Mouse (Mus musculus) CD4-positive, CD25-positive, alpha-beta regulatory T cell, adult 2 months (primary cell): Measurements from ENCODE around the gene Vrk1.

Source experiments
- DNase-seq: peaks from one replicate; pipeline ENCODE4 v3.0.0-alpha.2; 2012; ENCODE audit warnings: low read depth, low spot score

Gene Vrk1

DNA sequence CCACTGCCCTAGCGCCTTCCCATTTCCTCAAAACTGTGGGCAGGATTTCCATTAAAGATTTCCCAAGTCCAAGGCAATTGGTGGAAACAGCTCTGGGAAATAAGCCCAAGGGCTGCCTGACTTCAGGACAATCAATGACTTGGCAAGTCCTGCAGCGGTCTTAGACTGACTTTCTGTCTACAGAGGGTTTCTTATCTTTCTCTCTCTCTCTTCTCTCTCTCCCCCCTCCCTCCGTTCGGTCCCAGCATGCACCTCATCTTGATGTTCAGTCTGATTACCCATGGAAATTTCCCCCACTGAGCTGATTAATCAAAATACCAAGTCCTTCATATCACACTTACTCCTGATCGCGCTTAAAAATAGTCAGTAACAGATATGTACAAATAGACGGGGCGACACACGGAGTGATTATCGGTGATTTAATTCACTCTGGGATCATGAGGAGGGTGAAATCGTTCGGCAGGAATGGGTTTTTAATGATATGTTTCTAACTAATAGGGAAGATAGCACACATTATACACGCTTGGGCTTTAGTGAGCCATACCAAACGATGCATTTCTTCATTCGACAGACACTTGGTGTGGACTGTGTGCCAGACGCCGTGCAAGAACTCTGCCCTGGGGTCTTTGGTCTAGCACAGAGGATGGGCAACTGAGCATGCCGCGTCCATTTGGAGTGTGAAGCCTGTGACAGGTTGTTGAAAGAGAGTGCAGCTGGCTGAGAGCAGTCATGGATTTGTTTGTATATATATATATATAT, 12.8 kb upstream of the Vrk1 start:
- DNase-seq = no peak

DNA sequence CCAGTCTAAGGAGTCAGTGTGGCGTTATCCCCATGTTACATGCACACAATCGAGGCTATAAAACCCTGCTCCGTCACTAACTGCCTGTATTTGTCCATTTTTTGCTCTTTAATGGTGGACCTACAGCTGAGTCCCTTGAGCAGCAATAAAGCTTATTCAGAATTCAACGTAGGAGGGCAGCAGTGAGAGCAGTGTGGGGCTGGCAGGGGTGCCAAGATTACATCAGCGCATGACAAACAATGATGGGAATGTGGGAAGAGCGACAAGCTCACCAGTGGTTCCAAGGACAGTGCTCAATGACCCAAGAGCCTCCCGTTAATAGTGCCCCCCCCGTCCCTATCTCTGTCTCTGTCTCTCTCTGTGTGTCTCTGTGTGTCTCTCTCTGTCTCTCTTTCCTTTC, 8.3 kb upstream of the Vrk1 start:
- DNase-seq = no peak

GRCm38 (mm10) chr12:106004719-106005118, 5.3 kb upstream of the Vrk1 start:
- DNase-seq = no peak

- no peak for DNase-seq
Observed at GRCm38 (mm10) chr12:106006218-106006617, 3.8 kb upstream of the Vrk1 start.

GRCm38 (mm10) chr12:106008348-106009050, 1.5 kb upstream of the Vrk1 start:
- no peak for DNase-seq

DNA sequence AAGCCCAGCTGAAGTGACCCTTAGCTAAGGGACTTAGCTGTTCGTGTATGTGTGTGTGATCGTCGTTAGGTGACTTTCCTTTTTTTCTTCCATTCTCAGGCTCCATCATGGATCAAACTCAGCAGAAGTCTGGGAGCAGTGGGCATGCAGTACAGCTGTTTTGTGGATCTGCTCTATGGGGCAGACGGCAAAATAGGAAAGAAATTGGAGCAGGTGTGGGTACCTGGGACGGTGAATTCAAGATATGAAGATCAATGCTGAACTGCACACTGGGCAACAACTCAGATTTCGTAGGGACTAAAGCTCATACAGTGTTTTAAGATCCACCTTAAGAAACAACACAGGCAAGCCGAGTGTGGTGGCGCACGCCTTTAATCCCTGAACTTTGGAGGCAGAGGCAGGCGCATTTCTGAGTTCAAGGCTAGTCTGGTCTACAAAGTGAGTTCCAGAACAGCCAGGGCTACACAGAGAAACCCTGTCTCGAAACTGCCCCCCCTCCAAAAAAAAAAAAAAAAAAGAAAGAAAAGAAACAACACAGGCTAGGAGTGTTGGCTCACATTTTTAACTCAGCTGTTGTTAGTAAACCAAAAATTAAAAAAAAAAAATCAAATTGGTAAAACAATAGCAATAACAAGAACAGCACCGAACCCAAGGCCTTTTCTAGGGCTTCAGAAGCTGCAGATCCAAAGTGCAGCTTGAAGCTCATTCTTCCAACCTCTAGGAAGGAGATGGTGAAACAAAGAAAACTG, 732 bp upstream of the Vrk1 start:
- DNase-seq = no peak

DNA sequence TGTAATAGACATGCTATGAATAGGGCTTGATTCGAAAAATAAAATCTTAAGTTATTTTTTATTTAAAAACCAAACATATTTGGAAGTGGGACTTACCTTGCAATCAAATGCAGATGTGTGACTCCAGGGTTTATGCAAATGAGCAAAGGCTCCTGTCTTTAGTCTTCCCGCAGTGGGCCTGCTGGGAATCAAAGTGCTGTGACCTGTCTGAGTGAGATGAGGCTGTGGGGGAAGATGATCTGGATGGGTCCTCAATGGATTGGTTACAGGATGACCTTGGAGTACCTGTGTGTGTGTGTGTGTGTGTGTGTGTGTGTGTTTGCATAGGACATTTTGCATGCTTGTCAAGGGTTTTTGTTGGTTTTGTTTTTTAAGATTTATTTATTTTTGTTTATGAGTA, 2.1 kb downstream of the Vrk1 start:
- no peak for DNase-seq

DNA sequence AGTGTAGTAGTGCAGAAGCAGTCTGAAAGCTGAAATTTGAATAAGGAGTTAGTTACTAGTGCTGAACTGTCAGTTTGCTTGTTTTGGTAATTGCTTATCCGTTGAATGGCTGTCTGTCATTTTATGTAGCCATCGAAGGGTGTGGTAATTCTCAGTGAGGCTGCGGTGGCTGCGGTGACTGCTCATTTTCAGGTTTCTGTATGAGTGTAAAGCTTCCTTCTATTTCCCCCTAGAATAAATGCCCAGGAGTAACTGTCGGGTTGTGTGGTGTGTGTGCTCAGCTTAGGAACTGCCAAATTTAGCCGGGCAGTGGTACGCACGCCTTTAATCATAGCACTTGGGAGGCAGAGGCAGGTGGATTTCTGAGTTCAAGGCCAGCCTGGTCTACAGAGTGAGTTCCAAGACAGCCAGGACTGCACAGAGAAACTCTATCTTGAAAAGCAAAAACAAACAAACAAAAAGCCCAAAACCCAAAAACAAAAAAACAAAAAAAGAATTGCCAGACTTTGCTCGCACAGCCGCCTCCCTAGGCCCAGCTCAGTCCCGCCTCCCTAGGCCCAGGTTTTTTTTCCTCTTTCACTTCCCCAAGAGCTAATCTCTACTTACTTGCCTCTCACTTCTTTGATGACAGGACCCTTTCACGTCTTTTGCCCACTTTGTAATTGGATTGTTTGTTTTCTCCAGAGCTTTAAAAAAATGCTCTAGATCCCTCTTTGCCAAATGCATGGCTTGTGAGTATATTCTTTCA, 6.4 kb downstream of the Vrk1 start:
- peak; percentile 73 for DNase-seq

DNA sequence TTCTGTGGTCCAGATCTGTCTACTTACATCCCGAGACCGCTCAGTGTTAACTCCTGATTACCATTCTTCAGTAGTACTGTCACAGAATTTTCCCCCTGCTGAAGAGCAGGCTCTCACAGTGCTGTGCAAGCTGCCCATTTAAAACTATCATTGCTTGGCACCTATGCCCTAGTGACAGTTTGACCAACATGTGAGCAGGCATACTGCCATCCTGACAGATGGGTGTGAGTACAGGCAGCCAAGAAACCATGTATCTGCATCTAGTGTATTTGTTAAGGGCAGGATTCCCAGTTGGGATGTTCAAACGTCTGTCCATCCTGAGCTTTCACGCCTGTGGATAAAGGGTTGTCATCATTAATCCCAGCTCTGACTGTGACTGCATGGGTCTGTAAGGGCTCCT, 10.0 kb downstream of the Vrk1 start:
- DNase-seq = no peak

DNA sequence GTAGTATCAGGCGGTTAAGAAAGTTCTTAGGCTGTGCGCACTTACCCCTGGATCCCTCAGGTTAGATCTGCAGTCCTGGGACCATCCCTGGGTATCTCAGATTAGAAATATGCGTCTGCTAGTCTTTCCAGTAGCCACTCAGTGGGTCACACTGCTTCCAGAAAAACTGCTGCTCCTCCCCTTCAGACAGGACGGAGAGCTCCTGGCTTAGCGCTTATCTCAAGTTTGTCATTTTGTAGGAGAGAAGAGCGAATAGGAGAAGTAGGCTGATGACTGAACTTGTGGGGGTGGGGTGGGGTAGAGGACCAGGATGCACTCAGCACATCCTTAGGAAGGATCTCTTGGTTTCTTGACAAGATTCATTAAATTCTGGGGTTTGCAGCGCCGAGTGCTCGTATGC, 13.6 kb downstream of the Vrk1 start:
- no peak for DNase-seq

- no peak for DNase-seq
Observed at GRCm38 (mm10) chr12:106025416-106025815, 15.4 kb downstream of the Vrk1 start.

GRCm38 (mm10) chr12:106026385-106027134, 16.5 kb downstream of the Vrk1 start:
- DNase-seq = peak; percentile 31

DNA sequence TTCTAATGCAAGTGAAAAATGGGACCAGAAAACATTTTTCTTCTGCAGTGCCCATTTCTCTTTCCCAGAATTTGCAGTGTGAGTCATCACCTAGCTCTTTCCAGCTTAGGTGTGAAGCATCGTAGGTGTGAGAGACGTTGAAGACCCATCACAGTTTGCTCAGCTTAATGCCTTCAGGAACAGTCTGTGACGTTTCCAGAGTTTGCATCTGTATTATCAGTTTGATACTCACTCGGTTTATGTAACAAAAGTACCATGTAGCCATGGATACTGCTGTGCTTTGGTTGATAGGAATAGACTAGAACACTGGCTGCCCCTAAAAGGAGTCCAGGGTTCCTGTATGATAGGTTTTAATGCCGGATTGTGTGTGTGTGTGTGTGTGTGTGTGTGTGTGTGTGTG, 17.3 kb downstream of the Vrk1 start:
- peak; percentile 25 for DNase-seq

GRCm38 (mm10) chr12:106029582-106029981, 19.6 kb downstream of the Vrk1 start:
- DNase-seq = peak; percentile 30

DNA sequence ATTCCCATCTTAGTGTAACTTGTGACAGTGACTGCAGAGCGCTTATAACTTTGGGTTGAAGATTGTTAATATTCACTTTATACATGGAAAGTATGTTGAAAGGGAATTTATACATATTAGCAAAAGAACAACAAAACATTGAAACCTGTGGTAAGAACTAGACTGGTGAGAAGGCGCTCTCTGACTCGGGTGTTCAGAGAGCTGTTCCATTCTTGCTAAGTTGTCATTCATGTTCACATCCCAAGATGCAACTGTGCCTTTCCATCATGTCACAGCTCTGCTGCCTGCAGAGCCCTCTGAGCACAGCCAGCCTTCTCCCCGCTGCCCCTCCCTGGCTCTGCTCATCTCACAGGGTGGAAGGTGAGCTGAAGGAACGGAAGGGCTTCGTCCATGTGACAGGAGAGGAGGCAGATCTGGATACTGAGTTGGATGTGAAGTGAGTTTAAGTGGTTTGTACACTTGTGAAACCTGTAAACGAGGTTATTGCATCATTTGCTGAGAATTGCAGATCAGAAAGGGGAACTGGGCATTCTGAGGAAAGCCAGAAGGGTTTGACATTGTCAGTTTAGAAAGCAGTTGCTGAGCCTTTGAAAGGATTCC, 20.2 kb downstream of the Vrk1 start:
- DNase-seq = peak; percentile 64

DNA sequence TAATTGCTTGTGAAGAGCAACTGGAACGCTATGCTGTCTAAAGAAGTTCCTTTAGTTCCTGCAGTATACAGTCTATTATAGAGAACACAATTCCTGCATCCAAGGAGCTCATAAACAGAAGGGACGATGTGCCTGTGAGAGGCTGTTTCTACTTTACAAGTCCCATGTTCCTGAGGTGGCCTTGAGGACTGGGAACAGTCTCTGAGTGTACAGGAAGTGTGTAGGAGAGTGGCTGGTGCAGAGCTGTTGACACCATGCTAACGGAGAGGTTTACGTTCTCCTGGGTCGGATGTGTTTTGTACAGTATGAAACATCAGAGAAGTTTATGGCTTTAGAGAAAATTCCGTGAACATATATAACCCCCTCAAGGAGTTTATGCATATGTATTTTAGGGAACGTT, 20.8 kb downstream of the Vrk1 start:
- DNase-seq = peak; percentile 56

DNA sequence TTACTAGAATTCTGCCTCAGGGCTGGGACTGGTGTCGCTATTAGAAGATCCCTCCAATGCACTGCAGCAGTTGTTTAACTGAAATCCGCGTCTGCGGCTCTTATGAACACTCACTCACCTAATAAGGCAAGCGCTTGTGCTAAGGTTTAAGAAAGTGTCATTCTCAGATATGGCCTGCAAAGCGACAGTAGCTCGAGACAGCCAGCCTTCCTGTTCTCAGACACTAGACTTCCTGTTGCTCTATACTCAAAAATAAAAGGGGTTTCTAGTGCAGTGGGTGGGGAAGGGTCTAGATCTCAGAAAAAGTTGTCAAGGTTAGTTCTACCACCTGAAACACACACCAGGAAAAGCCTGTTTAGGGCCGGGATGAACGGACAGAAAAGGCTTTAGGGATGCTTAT, 21.9 kb downstream of the Vrk1 start:
- DNase-seq = peak; percentile 77

GRCm38 (mm10) chr12:106032361-106032760, 22.3 kb downstream of the Vrk1 start:
- DNase-seq = peak; percentile 51

- DNase-seq = peak; percentile 88
Observed at GRCm38 (mm10) chr12:106034267-106034666, 24.2 kb downstream of the Vrk1 start.

GRCm38 (mm10) chr12:106034761-106035160, 24.7 kb downstream of the Vrk1 start:
- peak; percentile 64 for DNase-seq

DNA sequence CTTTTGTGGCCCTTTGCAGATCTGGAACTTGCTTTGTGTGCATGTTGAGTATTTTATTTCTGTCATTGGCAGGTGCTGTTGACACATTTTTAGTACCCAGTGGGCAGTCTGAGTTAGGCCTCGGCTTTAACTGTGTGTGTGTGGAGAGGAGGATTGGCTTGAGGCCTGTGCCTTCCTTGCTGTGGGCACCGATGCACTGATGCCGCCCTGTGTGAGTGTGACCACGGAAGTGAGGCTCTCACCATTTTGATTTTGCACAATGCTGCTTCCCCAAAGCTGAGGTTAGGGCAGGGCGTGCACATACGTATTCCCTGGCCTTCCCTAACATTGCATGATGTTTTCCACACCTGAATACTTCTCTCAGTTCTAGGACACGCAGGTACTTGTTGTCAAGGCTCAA, 30.2 kb downstream of the Vrk1 start:
- DNase-seq = no peak
